Mouse (Mus musculus): ENCODE measurements at regions not wholly inside any gene's neighbourhood (a gene's known extent, or its start where the extent isn't known, plus 50 kb on each side); places are given as distances from the start of the nearest gene placed in this dataset.

GRCm38 (mm10) chr1:71948686-71949085 lies 263.4 kb downstream of the Mreg start:
- no peak for DNase-seq (ENCODE audit: low read depth, low spot score)

- no peak for DNase-seq (ENCODE audit: low read depth, low spot score)
These were observed 264.6 kb downstream of the Mreg start for GRCm38 (mm10) chr1:71947506-71947905.

- DNase-seq (ENCODE audit: low read depth, low spot score): no peak
These were observed 265.2 kb downstream of the Mreg start for GRCm38 (mm10) chr1:71946911-71947310.

- DNase-seq (ENCODE audit: low read depth, low spot score): no peak
These were observed 267.0 kb downstream of the Mreg start for GRCm38 (mm10) chr1:71945070-71945469.

GRCm38 (mm10) chr1:71944531-71944930 lies 267.6 kb downstream of the Mreg start:
- no peak for DNase-seq (ENCODE audit: low read depth, low spot score)

GRCm38 (mm10) chr1:71942145-71942544 lies 270.0 kb downstream of the Mreg start:
- DNase-seq (ENCODE audit: low read depth, low spot score): no peak

GRCm38 (mm10) chr1:71941688-71942087 lies 270.4 kb downstream of the Mreg start:
- no peak for DNase-seq (ENCODE audit: low read depth, low spot score)

GRCm38 (mm10) chr1:71940900-71941299 lies 271.2 kb downstream of the Mreg start:
- DNase-seq (ENCODE audit: low read depth, low spot score): no peak

- no peak for DNase-seq (ENCODE audit: low read depth, low spot score)
These were observed 273.6 kb downstream of the Mreg start for GRCm38 (mm10) chr1:71938323-71939007.

GRCm38 (mm10) chr1:71937922-71938321 lies 274.2 kb downstream of the Mreg start:
- DNase-seq (ENCODE audit: low read depth, low spot score): no peak

GRCm38 (mm10) chr1:71937168-71937567 lies 274.9 kb downstream of the Mreg start:
- DNase-seq (ENCODE audit: low read depth, low spot score): no peak

GRCm38 (mm10) chr1:71936501-71937129 lies 275.5 kb downstream of the Mreg start:
- DNase-seq (ENCODE audit: low read depth, low spot score): no peak

- DNase-seq (ENCODE audit: low read depth, low spot score): no peak
These were observed 272.5 kb upstream of the Fn1 start for GRCm38 (mm10) chr1:71925501-71925900.

- no peak for DNase-seq (ENCODE audit: low read depth, low spot score)
These were observed 271.9 kb upstream of the Fn1 start for GRCm38 (mm10) chr1:71924884-71925283.

- no peak for DNase-seq (ENCODE audit: low read depth, low spot score)
These were observed 270.7 kb upstream of the Fn1 start for GRCm38 (mm10) chr1:71923731-71924130.

GRCm38 (mm10) chr1:71921456-71921855 lies 268.5 kb upstream of the Fn1 start:
- no peak for DNase-seq (ENCODE audit: low read depth, low spot score)

- DNase-seq (ENCODE audit: low read depth, low spot score): no peak
These were observed 266.9 kb upstream of the Fn1 start for GRCm38 (mm10) chr1:71919891-71920290.

- DNase-seq (ENCODE audit: low read depth, low spot score): no peak
These were observed 264.0 kb upstream of the Fn1 start for GRCm38 (mm10) chr1:71917021-71917420.

GRCm38 (mm10) chr1:71914439-71914838 lies 261.4 kb upstream of the Fn1 start:
- no peak for DNase-seq (ENCODE audit: low read depth, low spot score)

- no peak for DNase-seq (ENCODE audit: low read depth, low spot score)
These were observed 260.2 kb upstream of the Fn1 start for GRCm38 (mm10) chr1:71913221-71913620.

- DNase-seq (ENCODE audit: low read depth, low spot score): no peak
These were observed 259.4 kb upstream of the Fn1 start for GRCm38 (mm10) chr1:71912441-71912840.

GRCm38 (mm10) chr1:71910125-71910524 lies 257.1 kb upstream of the Fn1 start:
- no peak for DNase-seq (ENCODE audit: low read depth, low spot score)

GRCm38 (mm10) chr1:71909508-71910124 lies 256.6 kb upstream of the Fn1 start:
- DNase-seq (ENCODE audit: low read depth, low spot score): no peak

All from WW6 (cell line).